Mouse (Mus musculus): ENCODE data around the gene Cacna1g.

The Cacna1g gene

DNA sequence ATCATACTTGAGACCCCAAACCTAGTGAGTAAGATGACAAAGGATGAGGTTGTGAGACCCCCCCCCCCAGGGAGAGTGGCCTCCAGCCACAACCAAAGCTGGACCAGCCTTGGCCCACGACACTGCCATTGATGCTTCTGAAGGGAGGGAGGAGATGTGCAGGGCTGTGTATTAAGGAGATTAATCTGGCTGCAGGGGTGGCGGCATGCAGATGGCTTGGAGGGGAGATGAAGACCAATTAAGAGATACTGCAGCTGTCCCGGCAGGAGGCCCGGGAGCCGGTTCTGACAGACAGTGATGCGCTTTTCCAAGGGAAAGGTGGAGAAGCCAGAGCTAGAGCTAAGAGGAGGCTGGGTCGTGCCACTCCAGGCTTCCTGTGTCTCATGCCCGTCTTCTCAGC, 24.8 kb downstream of the Cacna1g start:
- DNase-seq (ENCODE audit: low read depth, low spot score) = no peak

DNA sequence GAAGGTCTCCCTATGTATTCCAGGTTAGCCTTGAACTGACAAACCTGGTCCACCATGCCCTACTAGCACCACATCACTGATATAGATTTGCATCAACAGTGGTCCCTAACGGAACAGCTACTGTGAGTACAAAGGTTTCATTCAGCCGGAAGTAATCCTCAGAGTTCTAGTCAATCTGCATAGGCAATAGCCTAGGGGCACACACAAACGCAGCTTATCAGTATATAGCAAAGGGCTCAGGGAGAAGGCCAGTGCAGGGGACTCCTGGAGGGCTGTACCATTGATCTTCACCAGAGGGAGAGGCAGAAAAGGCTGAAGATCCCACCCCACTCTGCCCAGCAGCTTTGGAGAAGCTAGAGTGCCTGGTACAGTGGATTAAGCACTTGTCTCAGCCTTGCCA, 27.0 kb downstream of the Cacna1g start:
- no peak for DNase-seq (ENCODE audit: low read depth, low spot score)

GRCm38 (mm10) chr11:94445300-94445699, 28.7 kb downstream of the Cacna1g start:
- DNase-seq (ENCODE audit: low read depth, low spot score) = no peak

DNA sequence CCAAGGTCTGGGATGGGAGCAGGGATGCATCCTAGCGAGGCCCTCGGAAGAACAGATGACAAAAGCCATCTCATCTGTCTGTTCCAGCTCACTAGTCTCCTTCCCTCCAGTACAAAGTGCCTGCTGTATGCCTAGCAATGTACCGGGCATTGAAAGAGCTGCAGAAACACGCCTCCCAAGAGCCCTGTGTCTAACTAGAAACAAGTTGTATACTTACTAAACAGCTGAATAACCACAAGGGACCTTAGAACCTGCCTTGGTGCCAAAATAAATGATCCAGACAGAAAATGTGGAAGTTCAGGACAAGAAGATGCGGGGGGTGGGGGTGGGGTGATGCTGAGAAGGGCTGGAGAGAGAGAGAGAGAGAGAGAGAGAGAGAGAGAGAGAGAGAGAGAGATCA, 29.2 kb downstream of the Cacna1g start:
- DNase-seq (ENCODE audit: low read depth, low spot score) = no peak

DNA sequence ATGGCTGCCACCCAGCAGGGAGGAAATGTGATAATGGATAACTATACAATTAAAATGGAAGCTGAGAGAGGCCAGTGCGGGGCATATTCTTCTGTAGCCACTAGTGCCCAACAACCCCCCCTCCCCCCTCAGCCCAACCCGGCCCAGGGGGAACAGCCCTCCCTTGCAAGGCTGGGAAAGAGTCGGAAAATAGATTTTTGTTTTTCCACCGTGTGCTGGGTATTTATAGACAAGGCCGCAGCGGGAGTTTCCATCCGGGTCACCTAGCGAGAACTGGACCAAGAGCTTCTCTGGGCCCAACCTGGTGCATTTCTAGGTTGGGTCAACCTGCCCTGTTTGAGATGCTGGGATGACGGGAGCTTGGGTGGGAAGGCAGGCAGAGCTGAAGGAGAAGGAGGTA, 32.2 kb downstream of the Cacna1g start:
- no peak for DNase-seq (ENCODE audit: low read depth, low spot score)

DNA sequence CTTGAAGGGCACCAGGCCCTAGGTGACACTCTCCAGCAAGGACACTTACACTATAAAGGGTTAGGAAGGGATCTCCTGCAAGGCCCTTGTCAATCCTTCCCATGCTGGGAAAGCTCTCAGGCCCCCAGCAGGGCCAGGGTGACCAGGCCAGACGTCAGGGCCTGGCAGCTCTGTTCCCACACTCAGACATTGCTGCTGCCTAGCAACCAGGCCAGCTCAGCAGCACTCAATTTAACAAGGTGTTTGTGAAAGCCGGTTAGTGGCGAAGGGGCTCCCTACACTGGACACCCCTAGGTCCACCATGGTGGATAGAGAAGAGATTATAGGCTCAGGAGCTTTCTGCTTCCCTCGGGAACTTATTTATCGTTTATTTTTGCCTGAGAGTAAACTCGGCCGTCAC, 32.9 kb downstream of the Cacna1g start:
- no peak for DNase-seq (ENCODE audit: low read depth, low spot score)

DNA sequence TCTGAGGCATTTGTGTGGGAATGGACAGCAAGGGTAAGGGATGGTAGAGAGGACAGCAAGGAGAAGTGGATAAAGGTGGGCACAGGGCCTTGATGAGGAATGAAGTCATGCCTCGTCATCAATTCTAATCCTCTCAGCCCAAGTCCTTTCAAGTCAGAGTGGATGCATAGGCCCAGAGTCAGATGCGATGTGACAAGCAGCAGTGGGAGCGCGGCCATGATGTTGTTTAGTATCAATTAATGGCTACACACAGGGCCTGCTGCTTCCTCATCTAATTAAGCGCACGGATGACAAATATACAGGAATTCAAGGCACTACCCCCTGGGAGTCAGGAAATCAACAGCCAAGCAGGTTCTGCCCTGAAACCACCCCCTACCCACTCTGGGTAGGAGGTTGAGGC, 33.6 kb downstream of the Cacna1g start:
- DNase-seq (ENCODE audit: low read depth, low spot score) = no peak

GRCm38 (mm10) chr11:94429011-94429651, 44.9 kb downstream of the Cacna1g start:
- no peak for DNase-seq (ENCODE audit: low read depth, low spot score)

DNA sequence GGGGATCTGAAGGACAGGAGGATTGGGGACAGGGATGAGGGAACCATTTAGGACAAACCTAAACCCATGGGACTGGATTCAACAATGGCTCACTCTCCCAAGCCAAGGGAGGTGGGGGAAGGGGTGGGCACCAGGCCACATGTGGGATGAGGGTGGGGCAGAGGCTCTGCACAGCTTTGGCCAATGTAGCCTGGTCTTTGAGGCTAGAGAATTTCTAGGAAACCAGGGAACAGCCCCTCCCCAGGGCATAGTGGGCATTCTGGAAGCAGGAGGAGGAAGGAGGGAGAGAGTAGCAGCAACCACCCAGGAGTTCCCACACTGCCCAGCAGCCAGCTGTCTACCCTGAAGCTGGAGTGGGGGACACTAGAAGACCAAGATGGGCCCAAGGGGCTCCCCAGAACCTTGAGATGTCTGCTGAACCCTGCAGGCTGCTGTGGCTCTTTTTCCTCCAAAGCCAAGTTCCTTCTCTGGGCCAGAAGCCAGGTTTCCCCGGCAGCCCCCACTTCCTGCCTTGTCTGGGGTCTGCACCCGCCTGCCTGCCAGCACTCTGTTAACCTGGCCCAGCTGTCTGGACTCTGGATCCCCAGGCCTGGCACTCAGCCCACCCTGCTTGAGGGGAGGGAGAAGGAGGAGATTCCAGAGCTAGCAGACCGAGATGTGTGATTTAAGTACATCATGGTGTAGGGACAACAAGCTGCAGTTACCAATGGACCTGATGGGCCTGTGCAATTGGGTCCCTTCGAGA, 45.7 kb downstream of the Cacna1g start:
- DNase-seq (ENCODE audit: low read depth, low spot score) = no peak

- no peak for DNase-seq (ENCODE audit: low read depth, low spot score)
These were observed 48.3 kb downstream of the Cacna1g start for GRCm38 (mm10) chr11:94425656-94426055.

DNA sequence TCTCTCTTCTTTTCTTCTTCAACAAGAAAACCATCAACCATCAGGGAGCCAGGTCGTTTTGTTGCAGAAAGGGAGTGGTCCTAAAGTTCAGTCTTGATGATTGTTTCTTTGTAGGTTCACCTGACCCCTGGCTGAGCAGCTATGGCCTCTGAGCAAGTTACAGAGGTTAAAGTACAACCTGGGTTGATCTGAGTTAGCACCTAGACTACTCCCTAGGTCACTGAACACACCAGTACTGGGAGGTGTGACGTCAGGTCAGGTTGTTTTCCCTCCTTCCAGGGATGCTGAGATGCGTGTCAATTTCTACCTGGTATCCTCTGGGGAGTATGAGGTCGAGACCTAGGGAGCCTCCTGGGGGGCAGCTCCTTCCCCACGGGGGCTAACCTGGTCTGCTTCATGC, 48.8 kb downstream of the Cacna1g start:
- DNase-seq (ENCODE audit: low read depth, low spot score) = no peak

DNA sequence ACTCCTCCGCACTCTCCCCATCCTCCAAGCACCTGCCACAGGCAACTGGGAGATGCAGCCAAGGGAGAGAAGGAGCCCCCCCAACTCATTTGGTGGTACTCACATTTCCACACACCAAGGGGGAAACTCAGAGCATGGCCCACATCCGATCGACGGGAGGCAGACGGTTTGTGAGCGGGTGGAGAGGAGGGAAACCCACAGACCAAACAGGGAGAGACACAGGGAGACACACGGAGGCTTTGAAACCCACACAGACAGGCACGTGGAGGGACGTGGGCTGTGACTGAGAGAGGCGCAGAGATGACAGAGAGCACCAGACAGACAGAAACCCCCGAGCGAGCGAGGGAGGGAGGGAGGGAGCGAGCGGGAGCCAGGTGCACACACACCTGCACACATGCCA, 49.6 kb downstream of the Cacna1g start:
- DNase-seq (ENCODE audit: low read depth, low spot score) = no peak

DNA sequence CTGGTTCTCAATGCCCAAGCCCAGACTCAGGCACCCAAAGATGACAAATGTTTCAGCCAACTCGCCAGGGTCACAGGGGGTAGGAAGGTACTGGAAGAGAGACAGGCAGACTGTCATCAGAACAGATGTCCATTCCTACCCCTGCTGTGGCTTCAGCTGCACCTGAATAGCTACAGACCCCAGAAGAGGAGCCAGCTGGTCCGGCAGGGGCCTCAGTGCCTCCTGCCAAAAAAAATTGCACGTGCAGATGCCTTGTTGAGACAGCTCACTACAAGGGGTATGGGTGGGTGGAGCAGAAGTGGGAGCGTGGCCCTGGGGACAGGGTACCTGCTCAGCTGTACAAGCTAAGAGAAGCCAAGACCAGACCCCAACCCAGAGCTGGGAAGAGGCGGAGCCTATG, 50.1 kb downstream of the Cacna1g start:
- no peak for DNase-seq (ENCODE audit: low read depth, low spot score)

- DNase-seq (ENCODE audit: low read depth, low spot score) = no peak
These were observed 53.0 kb downstream of the Cacna1g start for GRCm38 (mm10) chr11:94420991-94421390.

DNA sequence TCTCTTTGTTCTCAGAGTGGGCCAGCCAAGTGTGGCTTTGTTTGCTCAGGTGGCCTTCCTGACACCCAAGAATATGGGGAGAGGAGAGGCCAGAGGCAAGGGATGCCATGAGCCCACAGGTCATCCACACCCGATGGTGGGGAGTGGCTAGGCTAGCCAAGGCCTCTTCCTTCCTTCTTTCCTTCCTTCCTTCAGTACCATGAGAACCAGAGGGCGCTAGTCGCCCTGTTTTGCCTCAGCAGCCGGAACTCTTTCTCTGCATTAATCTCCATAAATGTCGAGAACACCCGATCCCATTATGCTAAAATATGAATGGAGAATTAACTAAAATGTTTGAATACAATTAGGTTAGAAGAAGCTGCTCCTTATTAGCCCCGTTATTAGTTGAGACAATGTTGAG, 53.7 kb downstream of the Cacna1g start:
- DNase-seq (ENCODE audit: low read depth, low spot score) = no peak

- DNase-seq (ENCODE audit: low read depth, low spot score) = no peak
These were observed 54.8 kb downstream of the Cacna1g start for GRCm38 (mm10) chr11:94419004-94419727.

GRCm38 (mm10) chr11:94414042-94414441, 60.0 kb downstream of the Cacna1g start:
- DNase-seq (ENCODE audit: low read depth, low spot score) = no peak

DNA sequence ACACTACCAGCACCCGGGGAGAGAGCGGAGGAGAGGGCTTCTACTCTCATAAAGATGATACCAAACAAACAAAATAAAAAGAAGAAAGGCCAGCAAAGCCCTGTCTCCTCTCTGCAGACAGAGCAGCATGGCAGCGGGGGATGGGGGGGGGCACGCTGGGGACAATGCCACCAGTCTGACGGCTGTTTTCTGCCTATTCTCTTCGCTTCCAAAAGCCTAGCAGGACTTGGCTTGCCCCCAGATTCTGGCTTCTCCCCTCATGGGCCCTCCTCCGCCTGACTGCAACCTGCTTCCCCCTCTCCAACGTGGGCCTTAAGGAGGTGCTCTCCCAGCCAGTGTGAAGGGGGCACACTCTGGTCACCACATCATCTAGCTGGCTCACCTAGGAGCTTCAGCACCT, 60.5 kb downstream of the Cacna1g start:
- no peak for DNase-seq (ENCODE audit: low read depth, low spot score)

GRCm38 (mm10) chr11:94412998-94413469, 61.0 kb downstream of the Cacna1g start:
- DNase-seq (ENCODE audit: low read depth, low spot score) = no peak

GRCm38 (mm10) chr11:94412562-94412961, 61.4 kb downstream of the Cacna1g start:
- DNase-seq (ENCODE audit: low read depth, low spot score) = no peak

GRCm38 (mm10) chr11:94407803-94408321, 66.1 kb downstream of the Cacna1g start:
- DNase-seq (ENCODE audit: low read depth, low spot score) = no peak

DNA sequence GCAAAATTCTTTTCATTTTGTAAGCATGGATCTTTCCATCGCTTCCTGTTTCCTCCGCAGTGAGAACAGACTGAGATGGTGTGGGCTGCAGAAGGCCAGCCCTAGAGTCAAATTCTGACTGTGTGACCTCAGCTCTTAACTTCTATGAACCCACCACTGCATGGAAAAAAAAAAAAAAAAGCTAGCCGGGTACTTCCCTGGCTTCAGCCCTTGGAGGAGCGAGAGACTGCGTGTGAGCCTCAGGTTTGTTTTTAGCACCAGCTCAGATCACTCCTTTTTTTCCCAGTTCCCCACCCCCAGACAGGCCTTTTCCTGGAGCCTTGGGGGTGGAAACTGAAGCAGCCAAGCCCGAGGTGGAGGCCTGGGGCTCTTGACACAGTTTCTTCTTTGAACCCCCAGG, 68.7 kb downstream of the Cacna1g start:
- no peak for DNase-seq (ENCODE audit: low read depth, low spot score)

Data from ES-CJ7 (cell line).